Mouse (Mus musculus) hematopoietic stem cell, adult 5-6 weeks (primary cell): ENCODE data around the gene Abca14. TPM values are rescaled to one million over a fixed set of nuclear protein-coding genes. Genes with fewer than 3 reads are reported as not detected.

Source experiments
- total RNA-seq: library from RNA; stranded (forward); fragments of 172-1452, 232-1000 nt; gene quantifications from 2 replicates; pipeline ENCODE4 v1.2.3, GENCODE M21; 2017

Abca14 gene
- total RNA-seq, 1 experiment from 2014 or later: not detected

Other genes starting within 250 kb of the Abca14 start
- gene Dnah3, start 108.7 kb upstream of the Abca14 start, total RNA-seq: not detected in 2 replicates
- 12.1 and 256 TPM in 2 replicates for gene Tmem159, start 101.6 kb upstream of the Abca14 start, total RNA-seq
- gene Zp2, start 58.7 kb upstream of the Abca14 start, total RNA-seq: not detected in 2 replicates
- gene Anks4b, start 30.1 kb upstream of the Abca14 start, total RNA-seq: not detected in 2 replicates
- not detected in 2 replicates for gene Crym, start 1.9 kb upstream of the Abca14 start, total RNA-seq
- not detected in 2 replicates for gene Abca15, start 124.7 kb downstream of the Abca14 start, total RNA-seq
- gene Abca16, start 205.7 kb downstream of the Abca14 start, total RNA-seq: not detected in 2 replicates